Mouse (Mus musculus) Muller cell, postnatal 12 days (primary cell): ENCODE measurements around the gene Aebp1.

Experiments used
- DNase-seq: peaks from one replicate; pipeline ENCODE4 v3.0.0-alpha.2; 2015; ENCODE audit errors: inconsistent ontology term

Gene Aebp1

DNA sequence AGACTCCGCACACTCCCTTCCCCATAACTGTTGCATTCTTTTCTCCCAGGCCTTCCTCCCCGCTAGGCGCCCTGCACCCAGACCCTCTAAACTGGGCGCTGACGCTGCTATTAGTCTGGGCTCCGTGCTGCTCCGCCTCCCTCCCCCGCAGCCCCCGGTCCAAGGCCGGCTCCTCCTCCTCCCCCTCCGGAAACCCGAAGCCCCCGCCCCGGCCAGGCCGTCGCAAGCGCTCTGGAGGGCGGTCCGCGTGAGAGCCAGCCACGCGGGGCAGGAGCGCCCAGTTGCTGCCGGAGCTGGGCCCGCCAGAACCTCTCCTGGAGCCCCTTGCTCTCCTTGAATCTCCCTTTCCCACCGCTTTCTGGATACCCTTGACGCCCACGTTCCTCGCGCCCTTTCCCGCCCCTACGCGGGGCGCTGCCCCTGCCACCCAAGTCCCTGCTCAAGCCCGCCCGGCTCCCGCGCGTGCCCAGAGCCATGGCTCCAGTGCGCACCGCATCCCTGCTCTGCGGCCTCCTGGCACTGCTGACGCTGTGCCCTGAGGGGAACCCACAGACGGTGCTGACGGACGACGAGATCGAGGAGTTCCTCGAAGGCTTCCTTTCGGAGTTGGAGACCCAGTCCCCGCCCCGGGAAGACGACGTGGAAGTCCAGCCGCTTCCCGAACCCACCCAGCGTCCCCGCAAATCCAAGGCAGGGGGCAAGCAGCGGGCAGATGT lies at the start of gene Aebp1:
TSS of gene Aebp1 (plus strand) at position 270 of the 716 bp plus-strand sequence.
- peak; percentile 67 for DNase-seq

DNA sequence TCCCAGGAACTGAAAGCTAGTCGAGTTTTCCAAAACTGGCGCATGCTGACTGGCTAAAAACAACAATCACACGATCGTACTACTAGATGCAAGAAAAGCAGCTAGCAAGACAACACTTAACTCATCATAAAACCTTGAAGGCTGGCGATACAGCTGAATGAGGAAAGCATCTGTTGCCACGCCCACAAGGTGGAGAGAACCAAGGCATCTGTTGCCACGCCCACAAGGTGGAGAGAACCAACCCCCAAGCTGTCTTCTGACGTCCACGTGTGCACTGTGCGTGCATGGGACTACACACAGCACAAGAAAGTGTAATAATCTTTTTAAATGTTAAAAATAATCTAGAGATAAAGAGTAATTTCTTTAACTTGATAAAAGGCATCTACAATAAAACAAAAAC lies 48.4 kb upstream of the Aebp1 start:
- DNase-seq: no peak

DNA sequence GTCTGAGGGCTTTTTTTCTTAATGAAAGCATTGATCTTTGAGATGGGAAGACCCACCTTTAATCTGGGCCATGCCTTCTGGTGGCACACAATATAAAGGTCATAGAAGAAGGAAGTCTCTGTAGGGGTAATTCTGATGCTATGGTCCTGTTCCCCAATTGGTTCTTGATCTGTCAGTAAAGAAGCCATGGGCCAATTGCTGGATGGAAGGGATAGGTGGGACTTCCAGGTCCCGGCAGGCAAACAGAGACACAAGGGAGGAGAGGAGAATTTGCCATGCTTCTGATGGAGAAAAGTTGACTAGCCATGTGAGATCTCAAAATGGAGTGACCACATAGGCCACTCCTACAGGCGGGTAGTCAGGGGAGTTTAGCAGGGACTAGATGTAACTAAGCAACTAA lies 42.5 kb upstream of the Aebp1 start:
- no peak for DNase-seq

DNA sequence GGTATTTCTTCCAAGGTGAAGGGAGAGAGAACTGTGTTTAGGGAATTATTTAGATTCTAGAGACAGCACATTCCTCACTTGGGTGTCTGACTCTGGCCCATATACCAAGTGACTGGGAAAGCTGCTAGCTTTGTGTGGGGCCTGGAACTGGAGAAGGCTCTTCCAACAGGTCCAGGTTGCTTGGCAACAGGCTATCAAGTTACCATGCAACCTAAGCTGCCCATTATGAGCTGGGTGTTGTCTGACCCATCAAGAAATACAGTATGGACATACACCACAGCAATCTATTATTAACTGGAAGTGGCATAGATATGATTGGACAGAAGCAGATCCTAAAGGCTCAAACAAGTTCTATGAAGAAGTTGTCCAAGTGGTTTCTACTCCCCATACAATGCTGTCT lies 36.3 kb upstream of the Aebp1 start:
- DNase-seq: no peak

DNA sequence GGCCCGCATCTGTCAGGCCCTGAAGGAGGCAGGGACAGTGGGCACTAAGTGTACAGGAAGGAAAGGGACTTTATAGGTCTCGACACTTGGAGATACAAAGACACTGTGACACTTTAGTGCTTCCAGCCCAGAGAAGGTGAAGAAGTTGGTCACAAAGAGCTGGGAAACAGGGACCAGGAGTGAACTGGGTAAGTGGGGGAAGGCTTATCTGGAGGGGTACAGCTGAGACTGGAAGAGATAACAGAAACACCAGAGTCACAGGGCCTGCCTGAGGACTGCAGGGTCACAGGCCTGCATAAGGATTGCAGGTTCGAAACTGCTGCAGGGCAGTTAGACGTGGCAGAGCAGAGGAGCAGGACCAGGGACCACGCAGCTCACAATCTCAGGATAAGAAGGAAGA lies 33.8 kb upstream of the Aebp1 start:
- no peak for DNase-seq

DNA sequence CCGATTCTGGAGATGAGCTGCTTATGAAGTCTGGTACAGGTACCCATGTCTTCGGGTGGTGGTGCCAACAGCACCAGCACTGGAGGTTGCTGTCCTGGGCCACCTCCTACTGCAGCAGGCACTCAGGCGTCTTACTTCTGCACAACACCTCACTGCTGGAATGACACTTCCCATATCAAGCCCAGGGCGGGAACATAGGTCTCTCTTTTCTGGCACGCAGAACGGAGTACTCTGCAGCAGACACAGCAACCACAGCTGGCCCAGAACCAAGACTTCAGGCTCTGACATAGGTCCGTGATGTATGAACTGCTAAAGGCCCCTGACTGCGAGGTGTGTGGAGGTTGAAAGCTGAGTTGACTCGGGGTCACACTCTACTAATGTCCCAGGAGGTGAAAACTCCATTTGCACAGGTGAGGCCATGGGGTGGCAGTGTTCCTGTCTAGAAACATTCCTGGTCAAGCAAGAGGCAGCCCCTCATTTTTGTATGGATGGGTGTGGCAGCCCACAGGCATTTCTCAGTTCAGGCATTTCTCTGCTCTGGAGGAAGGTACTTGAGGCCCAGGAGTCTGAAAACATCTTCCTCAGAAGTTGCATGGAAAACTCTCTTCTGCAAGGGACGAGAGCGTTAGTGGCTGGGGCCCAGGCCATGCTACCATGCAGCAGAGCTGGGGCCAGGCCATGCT lies 33.1 kb upstream of the Aebp1 start:
- no peak for DNase-seq

DNA sequence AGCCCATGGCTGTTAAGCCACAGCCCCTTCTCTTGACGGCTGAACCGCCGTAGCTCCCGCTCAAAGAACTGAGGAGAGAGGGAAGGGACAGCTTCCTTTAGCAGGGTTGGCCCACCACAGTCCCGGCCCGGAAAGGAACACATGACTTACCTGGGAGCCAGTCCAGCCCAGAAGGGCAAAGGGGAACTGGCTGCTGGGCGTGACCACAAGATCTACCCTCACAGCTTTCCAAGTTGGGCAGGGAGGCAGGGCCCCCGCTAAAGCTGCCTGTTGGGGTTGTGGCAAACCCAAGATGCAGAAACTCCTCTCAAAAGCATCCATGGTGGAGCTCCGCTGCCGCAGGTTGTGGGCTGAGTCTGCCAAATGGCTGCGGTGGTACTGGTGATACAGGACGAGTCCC lies 32.4 kb upstream of the Aebp1 start:
- no peak for DNase-seq

DNA sequence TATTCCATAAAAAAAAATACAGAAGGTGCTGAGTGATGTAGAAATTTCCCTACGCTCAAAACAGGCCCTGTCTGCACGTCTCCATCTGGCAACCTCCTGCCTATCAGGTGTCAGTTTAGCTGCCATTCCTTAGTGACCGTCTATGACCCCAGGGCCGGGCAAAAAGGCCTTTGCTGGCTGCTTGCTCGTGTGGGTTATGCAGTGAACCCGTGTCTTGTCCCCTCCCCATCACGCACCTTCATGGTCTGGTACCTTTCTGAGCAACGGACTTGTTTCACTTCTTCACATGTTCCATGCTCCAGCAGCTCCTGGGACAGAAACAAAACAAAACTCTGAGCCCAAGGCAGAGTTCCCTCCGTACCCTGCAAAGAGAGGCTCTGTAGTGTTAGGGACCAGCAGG lies 27.2 kb upstream of the Aebp1 start:
- DNase-seq: no peak

DNA sequence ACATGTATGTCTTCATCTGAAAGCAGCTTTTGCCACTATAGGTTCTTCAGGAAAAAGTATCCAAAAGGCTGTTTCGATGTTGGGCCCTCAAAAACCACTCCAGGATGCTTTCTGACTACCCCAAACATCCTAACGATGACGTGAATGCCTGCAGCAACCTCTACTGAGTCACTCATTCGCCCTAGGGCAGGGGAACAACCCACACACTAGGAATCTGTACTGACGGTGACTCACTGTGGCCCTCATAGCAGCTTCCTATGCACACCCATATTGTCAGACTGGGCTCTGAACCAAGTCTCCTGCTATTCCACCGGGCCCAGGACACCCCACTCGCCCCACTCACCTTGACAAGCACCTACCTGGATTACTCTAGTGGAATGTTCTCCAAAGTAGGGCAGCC lies 26.7 kb upstream of the Aebp1 start:
- peak; percentile 79 for DNase-seq

DNA sequence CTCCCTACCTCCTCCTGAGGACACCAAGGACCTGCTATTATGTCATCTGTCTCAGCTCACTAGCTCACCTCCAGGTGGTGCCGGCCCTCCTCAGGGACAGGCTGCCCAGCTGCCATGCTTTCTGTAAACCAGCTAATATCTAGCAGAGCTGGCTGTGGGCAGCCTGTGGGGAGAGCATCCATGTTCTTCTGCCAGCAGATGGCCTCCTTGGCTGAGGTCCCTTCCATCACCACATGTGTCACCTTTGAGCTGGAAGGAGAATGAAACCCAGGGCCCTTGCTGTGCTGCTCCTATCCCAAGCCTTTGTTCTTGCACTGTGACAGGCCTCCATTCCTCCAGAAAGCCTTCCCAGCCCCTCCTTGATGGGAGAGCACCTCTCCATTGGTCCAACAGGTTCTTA lies 25.6 kb upstream of the Aebp1 start:
- DNase-seq: peak; percentile 39

DNA sequence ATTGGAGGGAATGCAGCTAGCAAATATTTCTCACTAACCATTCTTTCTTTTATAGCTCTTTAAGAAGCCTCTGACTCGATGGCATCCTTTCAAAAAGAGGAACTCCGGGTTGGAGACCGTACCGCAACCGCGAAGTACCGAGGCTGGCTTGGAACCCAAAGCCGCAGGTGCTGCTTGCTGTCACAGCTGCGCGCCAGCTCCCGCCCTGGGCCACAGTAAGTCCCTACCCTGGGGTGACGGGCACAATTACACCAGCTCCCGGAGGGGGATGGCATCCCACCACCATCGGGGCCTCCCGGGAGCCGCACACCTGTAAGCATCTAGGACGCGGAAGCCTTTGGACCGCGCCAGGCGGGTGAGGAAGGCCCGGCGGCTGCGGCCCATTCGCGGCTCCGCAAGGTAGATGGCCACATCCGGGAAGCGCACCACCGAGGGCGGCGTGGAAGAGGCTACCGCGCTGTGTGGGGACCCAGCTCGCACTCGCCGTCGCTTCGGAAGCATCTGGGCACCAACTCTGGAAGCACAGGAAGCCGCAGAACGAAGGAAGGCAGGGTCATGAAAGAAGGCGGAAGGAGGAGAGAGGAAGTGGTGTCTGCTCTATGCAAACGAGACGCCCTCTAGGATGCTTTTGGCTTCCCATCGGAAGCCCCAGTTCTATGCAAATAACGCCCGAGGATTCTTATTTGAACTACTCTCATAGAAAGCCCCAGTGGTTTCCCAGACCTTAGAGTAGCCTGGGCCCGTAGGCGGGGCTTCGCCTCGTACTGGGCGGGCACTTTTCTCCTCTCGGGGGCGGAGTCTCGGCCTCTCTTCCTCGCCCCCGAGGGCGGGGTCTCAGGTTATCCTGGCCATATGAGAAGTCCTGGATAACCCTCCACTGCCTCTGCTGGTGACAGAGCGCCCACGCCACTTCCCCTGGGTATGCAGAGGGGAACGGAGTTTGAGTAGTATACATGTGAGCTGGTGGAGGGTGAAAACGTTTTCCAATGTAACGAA lies 24.2 kb upstream of the Aebp1 start, which contains the start of gene Polm:
TSS of gene Polm (minus strand) at position 766 of the 996 bp plus-strand sequence.
- peak; percentile 97 for DNase-seq

DNA sequence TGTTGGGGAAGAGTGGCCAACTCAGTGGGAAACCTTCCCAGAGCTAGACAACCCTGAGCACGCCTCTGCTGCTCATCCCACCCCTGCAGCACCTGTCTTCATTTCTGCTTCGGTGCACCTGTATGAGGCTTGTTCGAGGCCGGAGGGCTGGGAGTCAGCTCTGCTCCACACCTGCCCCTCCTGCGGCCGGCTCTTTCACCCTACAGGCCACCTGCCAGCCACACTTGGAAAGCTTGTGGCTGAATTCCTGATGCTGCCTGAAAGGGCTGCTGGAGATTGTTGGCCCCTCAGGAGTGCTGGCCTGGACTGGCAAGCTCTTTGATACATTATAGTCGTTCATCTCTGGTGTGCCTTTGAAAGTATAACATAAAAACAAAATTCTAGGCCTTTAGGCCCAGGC lies 21.4 kb upstream of the Aebp1 start:
- DNase-seq: no peak

DNA sequence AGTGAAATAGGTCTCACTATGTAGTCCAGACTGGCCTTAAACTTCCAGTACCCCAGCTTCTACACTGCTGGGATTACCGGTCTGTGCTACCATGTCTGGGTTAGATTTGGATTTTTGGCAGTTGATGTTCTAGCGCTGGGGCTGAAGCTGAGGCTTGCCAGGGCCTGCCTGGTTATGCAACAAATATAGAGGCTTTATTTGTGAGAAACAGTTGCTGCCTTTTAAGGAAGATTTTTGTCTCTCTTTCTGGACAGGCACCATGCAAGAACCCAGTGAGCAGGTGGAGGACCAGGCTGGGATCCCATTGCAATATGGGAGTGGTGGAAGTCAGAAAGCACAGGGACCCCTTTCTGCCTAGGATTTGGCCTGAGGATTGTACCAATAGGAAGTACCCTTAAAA lies 20.0 kb upstream of the Aebp1 start:
- DNase-seq: no peak

DNA sequence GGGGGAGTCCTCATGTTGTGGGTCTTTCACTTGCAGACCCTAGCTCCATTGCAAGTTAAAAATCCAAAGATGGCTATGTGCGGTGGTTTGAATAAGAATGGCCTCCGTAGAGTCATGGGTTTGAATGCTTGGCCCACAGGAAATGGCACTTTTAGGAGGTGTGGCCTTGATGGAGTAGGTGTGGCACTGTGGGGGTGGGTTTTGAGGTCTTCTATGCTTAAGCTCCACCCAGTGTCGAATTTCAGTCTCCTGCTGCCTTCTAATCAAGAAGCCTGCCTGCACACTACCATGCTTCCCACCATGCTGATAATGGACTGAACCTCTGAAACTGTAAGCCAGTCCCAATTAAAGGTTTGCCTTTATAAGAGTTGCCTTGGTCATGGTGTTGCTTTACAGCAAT lies 18.6 kb upstream of the Aebp1 start:
- no peak for DNase-seq

DNA sequence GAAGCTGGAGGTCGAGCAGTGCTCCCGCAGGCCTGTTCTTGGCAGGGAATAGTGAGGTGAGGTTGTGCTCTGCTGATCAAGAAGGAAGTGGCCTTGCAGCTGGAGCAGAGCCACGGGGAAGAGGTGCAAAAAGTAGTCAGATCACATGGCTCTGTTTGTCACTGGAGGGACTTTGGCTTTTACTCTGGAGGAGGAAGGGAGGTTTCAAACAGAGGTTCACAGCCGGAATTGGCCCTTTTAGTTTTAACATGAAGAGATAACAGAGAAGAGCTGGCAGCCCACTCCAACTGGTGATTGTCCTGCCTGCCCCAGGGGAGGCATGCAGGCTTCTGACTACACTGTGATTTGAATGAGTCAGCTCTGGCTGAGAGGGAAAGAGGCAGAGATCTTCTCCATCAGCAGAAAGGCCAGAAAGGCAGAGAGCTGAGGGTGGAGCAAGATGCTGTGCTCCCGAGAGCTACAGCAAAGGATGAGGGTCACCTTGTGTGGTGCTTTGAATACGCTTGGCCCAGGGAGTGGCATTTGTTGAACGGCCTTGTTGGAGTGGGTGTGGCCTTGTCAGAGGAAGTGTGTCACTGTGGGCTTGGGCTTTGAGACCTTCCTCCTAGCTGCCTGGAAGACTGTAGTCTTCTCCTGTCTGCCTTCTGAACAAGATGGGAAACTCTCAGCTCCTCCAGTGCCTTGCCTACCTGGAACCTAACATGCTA lies 15.0 kb upstream of the Aebp1 start:
- peak; percentile 35 for DNase-seq

DNA sequence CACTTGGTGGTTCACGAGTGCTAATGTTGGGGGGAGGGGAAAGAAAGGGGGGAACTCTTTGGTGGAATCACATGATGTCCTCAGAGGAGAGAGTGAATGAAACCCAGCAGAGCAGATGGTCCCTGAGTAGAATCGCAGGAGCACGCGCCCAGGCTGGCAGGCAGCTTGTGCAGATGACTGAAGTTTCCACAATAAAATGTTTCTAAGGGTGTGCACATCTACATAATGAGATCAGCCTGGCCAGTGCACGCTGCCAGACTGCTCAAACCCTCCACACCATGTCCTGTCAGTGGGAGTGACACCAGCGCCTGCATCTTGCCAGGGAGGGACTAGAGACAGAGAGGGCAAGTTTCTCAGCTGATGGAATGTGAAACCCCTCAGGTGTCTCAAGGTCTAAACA lies 13.0 kb upstream of the Aebp1 start:
- peak; percentile 80 for DNase-seq

DNA sequence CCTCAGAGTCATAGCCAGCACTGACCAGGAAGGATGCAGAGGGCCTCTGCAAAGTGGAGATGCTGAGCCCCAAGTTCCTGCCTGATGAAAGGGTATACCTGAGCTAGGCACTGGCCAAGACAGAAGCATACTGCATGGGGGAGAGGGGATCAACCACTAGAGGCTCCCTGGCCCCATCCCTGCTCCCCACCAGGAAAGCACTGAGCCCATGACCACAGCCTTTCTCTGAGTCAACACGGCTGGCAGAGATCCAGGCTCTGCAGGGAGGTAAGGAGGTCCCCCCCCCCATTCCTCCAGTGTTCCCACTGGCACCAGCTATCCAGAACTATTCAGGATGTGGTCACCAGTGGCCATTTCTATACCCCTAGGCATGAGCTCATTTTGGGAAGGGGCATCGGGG lies 12.4 kb upstream of the Aebp1 start:
- DNase-seq: peak; percentile 90

DNA sequence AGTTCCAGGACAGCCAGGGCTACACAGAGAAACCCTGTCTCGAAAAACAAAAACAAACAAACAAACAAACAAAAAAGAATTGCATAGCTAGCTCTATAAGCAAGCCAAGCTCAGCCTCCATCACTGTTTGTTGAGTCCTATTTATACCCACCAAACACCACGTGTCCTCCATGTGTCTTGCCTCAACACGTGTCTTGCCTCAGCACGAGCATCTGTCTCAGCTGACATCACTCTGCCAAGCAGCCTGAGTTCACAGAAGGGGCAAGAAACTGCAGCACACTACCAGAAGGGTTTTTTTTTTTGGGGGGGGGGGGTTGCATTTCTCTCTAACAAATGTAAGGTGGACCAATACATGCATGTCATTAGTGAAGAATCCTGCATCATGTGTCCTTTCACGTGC lies 11.3 kb upstream of the Aebp1 start:
- DNase-seq: no peak

DNA sequence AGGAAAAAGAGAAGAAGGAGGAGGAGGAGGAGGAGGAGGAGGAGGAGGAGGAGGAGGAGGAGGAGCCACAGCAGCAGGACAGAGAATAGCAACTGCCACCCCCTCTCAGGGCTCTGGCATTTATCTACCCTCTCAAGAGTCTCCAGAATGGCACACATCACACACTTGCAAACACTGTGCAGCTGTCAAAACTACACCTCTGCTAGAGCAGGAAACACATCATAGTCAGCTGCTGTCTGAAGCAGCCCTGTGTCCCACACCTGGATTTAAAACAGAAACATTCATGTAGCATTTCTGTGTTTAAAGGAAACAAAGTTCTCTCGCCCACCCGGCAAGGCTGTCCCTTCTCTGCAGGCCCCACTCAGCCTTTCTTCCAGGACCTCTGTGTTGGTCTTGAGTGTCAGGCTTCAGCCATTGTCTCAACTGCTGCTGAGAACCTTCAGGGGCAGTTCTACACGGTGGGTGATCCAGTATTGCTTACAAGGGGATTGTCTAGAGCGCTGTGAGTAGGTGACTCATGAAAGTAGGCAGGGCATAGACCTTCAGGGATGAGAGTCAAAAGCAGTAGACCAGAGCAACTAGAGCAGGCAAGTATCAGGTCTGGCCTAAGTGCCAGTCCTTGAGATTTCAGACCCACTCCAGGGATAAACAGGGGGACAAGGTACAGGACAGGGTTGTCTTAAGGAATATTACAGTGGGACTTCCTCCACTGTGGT lies 10.6 kb upstream of the Aebp1 start:
- DNase-seq: no peak

DNA sequence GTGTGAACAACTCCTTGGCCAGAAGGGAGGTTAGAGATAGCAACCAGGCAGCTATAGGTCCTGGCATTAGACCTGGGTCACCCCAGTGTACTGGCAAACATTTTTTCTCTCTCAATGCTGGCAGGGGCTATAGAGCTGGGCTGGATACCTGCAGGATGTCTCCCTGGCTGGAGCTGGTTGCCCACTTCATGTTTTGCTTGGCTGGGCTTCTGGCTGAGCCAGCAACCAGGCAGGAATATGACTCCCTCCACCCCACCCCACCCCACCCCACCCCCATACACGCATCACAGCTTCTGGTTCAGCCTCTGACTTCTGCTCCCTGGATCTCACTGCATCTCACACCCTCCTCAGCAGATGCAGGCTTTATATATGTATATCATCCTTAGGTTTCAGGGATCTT lies 9.4 kb upstream of the Aebp1 start:
- DNase-seq: no peak

DNA sequence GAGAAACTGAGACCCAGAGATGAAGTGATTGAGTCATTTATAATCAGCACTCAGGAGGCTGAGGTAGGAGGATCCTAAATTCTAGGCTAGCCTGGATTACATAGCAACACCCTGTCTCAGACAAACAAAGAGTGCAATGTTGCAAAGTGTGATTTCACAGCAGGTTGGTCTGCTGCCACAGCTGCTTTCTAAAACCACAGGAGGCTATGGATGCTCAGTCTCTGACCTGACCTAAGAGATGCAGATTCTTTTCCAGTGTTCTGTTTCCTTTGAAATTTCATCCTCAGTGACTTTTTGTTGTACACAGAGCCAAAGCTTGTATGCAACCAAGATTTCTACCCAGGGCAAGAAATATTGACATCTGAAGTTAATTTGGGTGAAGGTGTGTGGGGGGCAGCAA lies 6.3 kb upstream of the Aebp1 start:
- DNase-seq: peak; percentile 94
